Mouse (Mus musculus) spleen, adult 2 months (tissue): Measurements from ENCODE around the gene Grid1. TPM values are rescaled to one million over a fixed set of nuclear protein-coding genes. Genes with fewer than 3 reads are reported as not detected.

Experiments used
- DNase-seq, 2 experiments: peaks; one replicate each; pipeline versions ENCODE4 v3.0.0 to v3.0.0-alpha.2; 2012 to 2021; ENCODE audit warnings: low spot score in 2 of 2, low read depth in 1 of 2
- H3K27ac ChIP-seq: fragments of 200-500 bp; 2 replicates; pipeline ENCODE4 v1.5.1; 2012; ENCODE audit warnings: low read length, inconsistent platforms; ENCODE audit not compliant: insufficient read depth
- H3K27me3 ChIP-seq: fragments of 200-500 bp; 2 replicates; pipeline ENCODE4 v1.6.1; 2012; ENCODE audit warnings: mild to moderate bottlenecking, moderate library complexity, low read length, inconsistent platforms; ENCODE audit not compliant: control insufficient read depth, insufficient read depth
- H3K36me3 ChIP-seq: fragments of 200-500 bp; 2 replicates; pipeline ENCODE4 v1.6.1; 2012; ENCODE audit warnings: mild to moderate bottlenecking, low read length, inconsistent platforms; ENCODE audit not compliant: control insufficient read depth, insufficient read depth
- H3K4me1 ChIP-seq: fragments of 200-500 bp; 2 replicates; pipeline ENCODE4 v1.6.1; 2011; ENCODE audit warnings: inconsistent platforms; ENCODE audit not compliant: control insufficient read depth, insufficient read depth, insufficient read length
- H3K4me3 ChIP-seq: fragments of 200-500 bp; 2 replicates; pipeline ENCODE4 v1.5.1; 2011; ENCODE audit warnings: mild to moderate bottlenecking, inconsistent platforms; ENCODE audit not compliant: insufficient read depth, insufficient read length; ENCODE audit errors: extremely low read depth
- CTCF ChIP-seq: fragments of 200-500 bp; IDR thresholded peaks from 2 replicates; pipeline ENCODE4 v1.5.1; 2011; ENCODE audit warnings: mild to moderate bottlenecking, inconsistent platforms; ENCODE audit not compliant: insufficient read depth, insufficient read length, insufficient replicate concordance; ENCODE audit errors: extremely low read depth
- POLR2A ChIP-seq: fragments of 200-500 bp; IDR thresholded peaks from 2 replicates; pipeline ENCODE4 v1.6.1; 2011; ENCODE audit warnings: low read depth, low read length, inconsistent platforms
- WGBS: fragments of 180-500 bp; shearing (Covaris S2); methylation state at CpG from one replicate; pipeline ENCODE4 v1.1.7; 2018; 5-methylcytosine and 5-hydroxymethylcytosine counted together
- polyA plus RNA-seq: library from polyadenylated mRNA; depleted of rRNA; stranded (reverse); fragments of >200 nt; gene quantifications from 2 replicates; pipeline ENCODE4 v1.2.3, GENCODE M21; 2012

Grid1 gene
- polyA plus RNA-seq, 1 experiment: 0.02 TPM

GRCm38 (mm10) chr14:34844166-34844565 lies 24.3 kb downstream of the Grid1 start:
- H3K27ac ChIP-seq: no peak overlapping the region
- DNase-seq: no peak
- no peaks in the 10 kb centered on the region for H3K4me1 ChIP-seq
- WGBS: 94% methylated on average over 3 of the region's 3 CpGs
- H3K4me3 ChIP-seq: no peak overlapping the region
- no peaks in the 10 kb centered on the region for H3K36me3 ChIP-seq
- no peaks in the 10 kb centered on the region for H3K27me3 ChIP-seq
- TF ChIP-seq POLR2A (no peak), CTCF (no peak)

GRCm38 (mm10) chr14:34846799-34847198 lies 26.9 kb downstream of the Grid1 start:
- H3K27ac ChIP-seq: no peak overlapping the region
- WGBS: 67% methylated on average over 4 of the region's 4 CpGs
- no peaks in the 10 kb centered on the region for H3K27me3 ChIP-seq
- no peaks in the 10 kb centered on the region for H3K4me1 ChIP-seq
- H3K36me3 ChIP-seq: no peaks in the 10 kb centered on the region
- no peak for DNase-seq
- H3K4me3 ChIP-seq: no peak overlapping the region
- TF ChIP-seq POLR2A: no peak
- TF ChIP-seq CTCF: no peak

- TF ChIP-seq CTCF (no peak), POLR2A (no peak)
- no peaks in the 10 kb centered on the region for H3K36me3 ChIP-seq
- no peak overlapping the region for H3K27ac ChIP-seq
- no peaks in the 10 kb centered on the region for H3K4me1 ChIP-seq
- H3K4me3 ChIP-seq: no peak overlapping the region
- 91% methylated on average over 5 of the region's 5 CpGs for WGBS
- H3K27me3 ChIP-seq: no peaks in the 10 kb centered on the region
- no peak for DNase-seq
Measured at GRCm38 (mm10) chr14:34847625-34848024, 27.7 kb downstream of the Grid1 start.

- TF ChIP-seq POLR2A (no peak), CTCF (no peak)
- DNase-seq: no peak
- Histone ChIP-seq H3K4me1 (no peaks in the 10 kb centered on the region), H3K4me3 (no peak overlapping the region), H3K36me3 (no peaks in the 10 kb centered on the region), H3K27ac (no peak overlapping the region), H3K27me3 (no peaks in the 10 kb centered on the region)
- 76% methylated on average over 9 of the region's 9 CpGs for WGBS
Measured at GRCm38 (mm10) chr14:34860891-34861780, 41.2 kb downstream of the Grid1 start.

- no peak overlapping the region for H3K4me3 ChIP-seq
- no peaks in the 10 kb centered on the region for H3K4me1 ChIP-seq
- WGBS: 29% methylated on average over 5 of the region's 5 CpGs
- H3K36me3 ChIP-seq: no peaks in the 10 kb centered on the region
- no peak for TF ChIP-seq POLR2A
- TF ChIP-seq CTCF: no peak
- DNase-seq: no peak
- no peaks in the 10 kb centered on the region for H3K27me3 ChIP-seq
- no peak overlapping the region for H3K27ac ChIP-seq
Measured at GRCm38 (mm10) chr14:34867266-34867665, 47.4 kb downstream of the Grid1 start.

GRCm38 (mm10) chr14:34868513-34869260 lies 48.8 kb downstream of the Grid1 start:
- no peaks in the 10 kb centered on the region for H3K27me3 ChIP-seq
- DNase-seq: no peak
- H3K4me1 ChIP-seq: no peaks in the 10 kb centered on the region
- no peaks in the 10 kb centered on the region for H3K36me3 ChIP-seq
- 82% methylated on average over 6 of the region's 6 CpGs for WGBS
- no peak overlapping the region for H3K27ac ChIP-seq
- H3K4me3 ChIP-seq: no peak overlapping the region
- TF ChIP-seq POLR2A (no peak), CTCF (no peak)

- Histone ChIP-seq H3K4me1 (no peaks in the 10 kb centered on the region), H3K27ac (no peak overlapping the region), H3K27me3 (no peaks in the 10 kb centered on the region), H3K4me3 (no peak overlapping the region), H3K36me3 (no peaks in the 10 kb centered on the region)
- no peak for TF ChIP-seq POLR2A
- no peak for TF ChIP-seq CTCF
- no peak for DNase-seq
- whole genome bisulfite sequencing: 57% methylated on average over 6 of the region's 6 CpGs
Measured at GRCm38 (mm10) chr14:34879996-34880395, 60.1 kb downstream of the Grid1 start.
